Mouse (Mus musculus): ENCODE measurements around the gene Gm20604.

Gm20604 gene

GRCm38 (mm10) chr12:102742056-102742455, 16.4 kb downstream of the Gm20604 start:
- no peak for DNase-seq

- DNase-seq, result no peak
These were observed 18.2 kb downstream of the Gm20604 start for GRCm38 (mm10) chr12:102740285-102740684.

GRCm38 (mm10) chr12:102739096-102739495, 19.4 kb downstream of the Gm20604 start:
- no peak for DNase-seq

GRCm38 (mm10) chr12:102733381-102733780, 25.1 kb downstream of the Gm20604 start:
- peak; percentile 63 for DNase-seq

GRCm38 (mm10) chr12:102730798-102731619, 27.5 kb downstream of the Gm20604 start:
- DNase-seq, result no peak

- peak; percentile 65 for DNase-seq
These were observed 28.3 kb downstream of the Gm20604 start for GRCm38 (mm10) chr12:102729855-102730797.

- no peak for DNase-seq
These were observed 32.7 kb downstream of the Gm20604 start for GRCm38 (mm10) chr12:102725761-102726175.

GRCm38 (mm10) chr12:102725146-102725545, 33.3 kb downstream of the Gm20604 start:
- no peak for DNase-seq

- DNase-seq, result no peak
These were observed 34.6 kb downstream of the Gm20604 start for GRCm38 (mm10) chr12:102723861-102724260.

GRCm38 (mm10) chr12:102722966-102723365, 35.5 kb downstream of the Gm20604 start:
- no peak for DNase-seq

GRCm38 (mm10) chr12:102722451-102722850, 36.0 kb downstream of the Gm20604 start:
- no peak for DNase-seq

GRCm38 (mm10) chr12:102719552-102720315, 38.7 kb downstream of the Gm20604 start:
- DNase-seq, result peak; percentile 59

GRCm38 (mm10) chr12:102714654-102715395, 43.6 kb downstream of the Gm20604 start:
- DNase-seq, result no peak

GRCm38 (mm10) chr12:102714116-102714515, 44.4 kb downstream of the Gm20604 start:
- no peak for DNase-seq

- no peak for DNase-seq
These were observed 45.2 kb downstream of the Gm20604 start for GRCm38 (mm10) chr12:102713153-102713865.

- DNase-seq, result no peak
These were observed 47.6 kb downstream of the Gm20604 start for GRCm38 (mm10) chr12:102710851-102711375.

- DNase-seq, result no peak
These were observed 48.6 kb downstream of the Gm20604 start for GRCm38 (mm10) chr12:102709896-102710295.

GRCm38 (mm10) chr12:102708220-102708619, 50.3 kb downstream of the Gm20604 start:
- DNase-seq, result no peak

GRCm38 (mm10) chr12:102706833-102707463, 51.5 kb downstream of the Gm20604 start:
- DNase-seq, result no peak

GRCm38 (mm10) chr12:102705906-102706640, 52.4 kb downstream of the Gm20604 start:
- no peak for DNase-seq
